Mouse (Mus musculus): Measurements from ENCODE around the gene Ubn2. TPM values are rescaled to one million over a fixed set of nuclear protein-coding genes. Genes with fewer than 3 reads are reported as not detected.

The Ubn2 gene
- polyA plus RNA-seq, 1 experiment: 25.0 TPM

- H3K4me1 ChIP-seq (ENCODE audit: control insufficient read depth, insufficient read depth, low read length): peaks cover 2% of the 10 kb centered on the region; the same call in 1 of the 2 replicates
- no peak overlapping the region for H3K4me3 ChIP-seq (replicated peaks; ENCODE audit: insufficient read depth, low read depth, low read length)
- H3K27me3 ChIP-seq (ENCODE audit: control insufficient read depth, insufficient read depth, low read length): no peaks in the 10 kb centered on the region
- TF ChIP-seq POLR2A (IDR thresholded peaks at IDR 0.05; ENCODE audit: borderline replicate concordance, insufficient read depth, low read length) (no peak), CTCF (IDR thresholded peaks at IDR 0.05; ENCODE audit: borderline replicate concordance, insufficient read depth, low read depth, low read length) (no peak)
- DNase-seq: no peak
- no peak overlapping the region for H3K27ac ChIP-seq (ENCODE audit: insufficient read depth, low read length)
- 37% methylated on average over 8 of the region's 8 CpGs for WGBS
Measured at GRCm38 (mm10) chr6:38523851-38524250, 90.1 kb downstream of the Ubn2 start.

- Histone ChIP-seq H3K4me1 (ENCODE audit: control insufficient read depth, insufficient read depth, low read length) (no peaks in the 10 kb centered on the region), H3K27ac (ENCODE audit: insufficient read depth, low read length) (no peak overlapping the region), H3K27me3 (ENCODE audit: control insufficient read depth, insufficient read depth, low read length) (no peaks in the 10 kb centered on the region), H3K4me3 (replicated peaks; ENCODE audit: insufficient read depth, low read depth, low read length) (no peak overlapping the region)
- DNase-seq: peak in 1 of 2 experiments; percentile 37
- WGBS: 69% methylated on average over 5 of the region's 5 CpGs
- TF ChIP-seq CTCF (IDR thresholded peaks at IDR 0.05; ENCODE audit: borderline replicate concordance, insufficient read depth, low read depth, low read length) (peak; percentile 32; the same call in 1 of the 2 replicates), POLR2A (IDR thresholded peaks at IDR 0.05; ENCODE audit: borderline replicate concordance, insufficient read depth, low read length) (no peak)
Measured at GRCm38 (mm10) chr6:38531211-38531820, 97.6 kb downstream of the Ubn2 start.

DNA sequence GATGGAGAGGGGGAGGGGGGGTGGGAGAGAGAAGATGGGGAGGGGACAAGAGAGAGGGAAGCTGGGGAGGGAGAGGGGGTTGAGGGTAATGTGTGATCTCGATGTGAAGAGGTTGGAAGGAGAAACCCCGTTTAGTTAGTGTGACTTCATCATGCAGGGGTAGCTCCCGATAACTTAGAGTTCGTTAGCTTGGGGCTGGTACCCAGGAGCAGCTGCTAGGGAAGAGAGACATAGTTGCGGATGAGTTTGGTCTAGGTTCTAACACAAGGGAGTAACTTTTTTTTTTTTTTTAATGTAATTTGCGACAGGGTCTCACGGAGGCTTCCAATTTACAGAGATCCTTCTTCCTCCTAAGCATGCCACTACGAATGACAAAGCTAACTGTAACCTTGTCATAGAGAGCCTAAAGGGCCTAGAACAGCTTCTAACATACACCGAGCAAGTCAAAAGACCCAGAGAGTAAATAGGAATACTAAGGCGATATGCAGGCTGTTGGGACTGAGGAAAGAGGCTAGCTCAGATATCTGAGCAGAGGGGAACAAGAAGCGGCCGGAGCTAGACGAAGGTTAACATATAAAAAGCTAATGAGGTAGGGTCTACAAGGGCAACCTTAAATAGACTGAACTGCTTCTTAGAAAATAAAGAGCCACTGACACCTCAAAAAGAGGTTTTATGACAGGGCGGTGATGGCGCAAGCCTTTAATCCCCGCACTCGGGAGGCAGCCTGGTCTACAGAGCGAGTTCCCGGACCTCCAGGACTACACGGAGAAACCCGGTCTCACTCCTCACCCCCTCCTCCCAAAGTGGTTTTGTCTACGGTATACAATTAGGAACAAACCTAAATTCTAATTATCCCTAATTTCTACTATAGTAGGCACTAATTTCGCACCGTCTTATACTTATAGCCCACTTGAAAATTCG lies 99.0 kb downstream of the Ubn2 start:
- Histone ChIP-seq H3K4me3 (replicated peaks; ENCODE audit: insufficient read depth, low read depth, low read length) (peak overlapping the region; percentile 69), H3K27ac (ENCODE audit: insufficient read depth, low read length) (peak overlapping the region; percentile 27), H3K27me3 (ENCODE audit: control insufficient read depth, insufficient read depth, low read length) (no peaks in the 10 kb centered on the region), H3K4me1 (ENCODE audit: control insufficient read depth, insufficient read depth, low read length) (no peaks in the 10 kb centered on the region)
- WGBS: 2% methylated on average over 25 of the region's 25 CpGs
- TF ChIP-seq CTCF (IDR thresholded peaks at IDR 0.05; ENCODE audit: borderline replicate concordance, insufficient read depth, low read depth, low read length): no peak
- TF ChIP-seq POLR2A (IDR thresholded peaks at IDR 0.05; ENCODE audit: borderline replicate concordance, insufficient read depth, low read length): no peak
- peak in 1 of 2 experiments; percentile 69 for DNase-seq

DNA sequence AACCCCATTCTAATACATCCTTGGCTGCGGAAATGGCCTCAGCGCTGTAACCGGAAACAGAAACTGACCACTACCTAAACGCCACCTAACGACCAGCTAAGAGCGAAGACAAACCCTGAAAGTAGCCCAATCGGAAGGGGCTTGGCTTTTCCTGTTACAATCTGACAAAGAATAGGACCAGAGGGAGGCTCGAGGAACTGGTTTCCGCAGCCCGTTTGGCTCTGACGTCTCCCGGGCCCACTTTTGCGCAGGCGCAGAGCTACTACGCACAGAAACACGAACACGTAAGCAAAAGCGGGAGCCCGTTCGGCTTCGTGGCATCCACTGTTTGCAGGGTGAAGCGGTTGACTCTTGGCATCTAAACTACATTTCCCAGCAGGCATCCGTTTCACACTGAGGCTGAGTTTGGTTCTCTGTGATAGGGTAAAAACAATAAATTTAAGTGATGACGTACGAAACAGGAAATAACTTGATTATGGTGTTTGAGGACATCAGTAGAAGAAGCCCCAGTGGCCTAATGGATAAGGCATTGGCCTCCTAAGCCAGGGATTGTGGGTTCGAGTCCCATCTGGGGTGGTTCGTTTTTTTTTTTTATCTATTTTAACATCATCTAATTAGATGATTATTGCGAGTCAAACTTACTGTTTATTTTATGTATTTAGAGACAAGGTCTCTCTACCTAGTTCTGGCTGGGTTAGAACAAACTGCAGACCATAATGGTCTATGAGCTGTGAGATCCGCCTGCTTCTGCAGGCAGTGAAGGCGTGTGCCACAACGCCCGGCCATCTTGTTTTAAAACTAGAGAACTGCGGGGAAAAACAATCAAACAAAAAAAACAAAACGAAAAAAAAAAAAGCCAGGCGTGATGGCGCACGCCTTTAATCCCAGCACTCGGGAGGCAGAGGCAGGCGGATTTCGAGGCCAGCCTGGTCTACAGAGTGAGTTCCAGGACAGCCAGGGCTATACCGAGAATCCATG lies 100.0 kb downstream of the Ubn2 start, which contains the start of gene Fmc1:
TSS of gene Fmc1 (plus strand) at position 75 of the 978 bp plus-strand sequence.
- peak within 1 kb of the TSS; percentile 69 for H3K4me3 ChIP-seq (replicated peaks; ENCODE audit: insufficient read depth, low read depth, low read length)
- TF ChIP-seq CTCF (IDR thresholded peaks at IDR 0.05; ENCODE audit: borderline replicate concordance, insufficient read depth, low read depth, low read length): no peak; the same call in 1 of the 2 replicates
- TF ChIP-seq POLR2A (IDR thresholded peaks at IDR 0.05; ENCODE audit: borderline replicate concordance, insufficient read depth, low read length): peak; percentile 92
- H3K27ac ChIP-seq (ENCODE audit: insufficient read depth, low read length): peak within 1 kb of the TSS; percentile 88
- WGBS: 2% methylated on average over 41 of the region's 41 CpGs
- H3K27me3 ChIP-seq (ENCODE audit: control insufficient read depth, insufficient read depth, low read length): no peaks in the 10 kb centered on the region
- peak; percentile 99 to 100 for DNase-seq
- no peaks in the 10 kb centered on the region for H3K4me1 ChIP-seq (ENCODE audit: control insufficient read depth, insufficient read depth, low read length)

- Histone ChIP-seq H3K27ac (ENCODE audit: insufficient read depth, low read length) (peak overlapping the region; percentile 95), H3K27me3 (ENCODE audit: control insufficient read depth, insufficient read depth, low read length) (no peaks in the 10 kb centered on the region), H3K4me1 (ENCODE audit: control insufficient read depth, insufficient read depth, low read length) (no peaks in the 10 kb centered on the region), H3K4me3 (replicated peaks; ENCODE audit: insufficient read depth, low read depth, low read length) (peak overlapping the region; percentile 69)
- WGBS: under 1% methylated on average over 53 of the region's 53 CpGs
- peak; percentile 97 to 100 for DNase-seq
- TF ChIP-seq CTCF (IDR thresholded peaks at IDR 0.05; ENCODE audit: borderline replicate concordance, insufficient read depth, low read depth, low read length) (peak; percentile 90), POLR2A (IDR thresholded peaks at IDR 0.05; ENCODE audit: borderline replicate concordance, insufficient read depth, low read length) (peak; percentile 63; the same call in 1 of the 2 replicates)
Measured at GRCm38 (mm10) chr6:38534640-38535365, 101.1 kb downstream of the Ubn2 start.

DNA sequence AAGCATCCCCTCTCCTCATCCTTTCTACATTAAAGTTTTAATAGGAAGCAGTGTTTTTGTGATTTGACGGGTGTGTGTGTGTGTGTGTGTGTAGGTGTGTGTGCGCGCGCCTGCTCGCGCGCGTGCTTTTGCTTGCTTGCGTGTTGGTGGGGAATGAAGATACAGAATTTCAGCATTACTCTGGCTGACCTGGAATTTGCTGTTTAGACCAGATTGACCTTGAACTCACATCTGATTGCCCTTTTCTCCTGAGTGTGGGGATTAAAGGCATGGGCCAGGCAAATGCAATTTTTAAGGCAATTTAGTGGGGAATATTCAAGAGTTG lies 101.6 kb downstream of the Ubn2 start:
- Histone ChIP-seq H3K27me3 (ENCODE audit: control insufficient read depth, insufficient read depth, low read length) (no peaks in the 10 kb centered on the region), H3K27ac (ENCODE audit: insufficient read depth, low read length) (peak overlapping the region; percentile 95), H3K4me1 (ENCODE audit: control insufficient read depth, insufficient read depth, low read length) (no peaks in the 10 kb centered on the region), H3K4me3 (replicated peaks; ENCODE audit: insufficient read depth, low read depth, low read length) (peak overlapping the region; percentile 69)
- no peak for TF ChIP-seq CTCF (IDR thresholded peaks at IDR 0.05; ENCODE audit: borderline replicate concordance, insufficient read depth, low read depth, low read length)
- no peak for TF ChIP-seq POLR2A (IDR thresholded peaks at IDR 0.05; ENCODE audit: borderline replicate concordance, insufficient read depth, low read length)
- 0% methylated on average over 9 of the region's 9 CpGs for WGBS
- no peak for DNase-seq

All from cerebellum, adult 2 months (tissue).